Mouse (Mus musculus): Measurements from ENCODE around the gene Hgd.

DNA sequence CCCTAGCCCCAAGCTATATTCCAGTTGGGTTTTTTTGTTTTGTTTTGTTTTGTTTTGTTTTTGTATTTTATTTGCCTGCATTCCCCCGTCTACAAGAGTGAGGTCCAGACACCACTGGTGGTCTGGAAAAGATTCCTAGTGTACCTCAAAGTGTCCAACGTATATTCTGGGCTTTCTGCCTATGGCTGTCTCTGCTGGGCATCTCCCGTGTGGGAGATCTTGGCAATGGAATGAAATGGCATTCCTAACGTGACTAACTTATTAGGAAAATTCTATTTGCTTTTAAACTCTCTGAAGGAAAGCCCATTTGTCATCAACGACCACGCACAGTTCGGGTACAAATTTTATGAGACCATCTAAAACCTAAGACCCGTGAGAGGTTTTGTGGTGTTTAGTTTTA is 35.5 kb downstream of the Hgd start:
- no peak for TF ChIP-seq CTCF (IDR thresholded peaks at IDR 0.05; ENCODE audit: extremely low read depth, insufficient read length, insufficient replicate concordance, low read depth, low read length)
- TF ChIP-seq POLR2A (IDR thresholded peaks at IDR 0.05; ENCODE audit: low read depth, low read length): no peak

All from small intestine, adult 2 months (tissue).